Mouse (Mus musculus) heart, postnatal 25 days (tissue): ENCODE measurements around the gene Zswim8. TPM values are rescaled to one million over a fixed set of nuclear protein-coding genes. Genes with fewer than 3 reads are reported as not detected.

Experiments
- DNase-seq: peaks from one replicate; pipeline ENCODE4 v3.0.0; 2022; ENCODE audit warnings: low spot score
- intact Hi-C: fragments of 180-260 bp; cut with DNase I; formaldehyde crosslinking; loops from one replicate; pipeline ENCODE4 v1.15.1; 2025
- total RNA-seq, 2 experiments: library from RNA; stranded (reverse); gene quantifications; 2 replicates each; pipeline ENCODE4 v1.2.3; 2021

Zswim8 gene
- 10 to 100 TPM; 46.6 to 47.6 TPM for total RNA-seq

- intact Hi-C loops: no loop called here
- peak; percentile 84 for DNase-seq
Measured at GRCm38 (mm10) chr14:20707201-20708190, at the start of gene Zswim8. TSS of gene Zswim8 (plus strand) at chr14:20707552.

- intact Hi-C loops: loop anchor here (1.0 kb wide), 1 partner anchor 82 kb away; no protein-coding TSS in a partner anchor
- DNase-seq: no peak
Measured at GRCm38 (mm10) chr14:20658326-20658725, 49.0 kb upstream of the Zswim8 start.

GRCm38 (mm10) chr14:20658902-20659301 is 48.5 kb upstream of the Zswim8 start:
- intact Hi-C loops: loop anchor here (1.0 kb wide), 1 partner anchor 83 kb away; no protein-coding TSS in a partner anchor
- DNase-seq: no peak

GRCm38 (mm10) chr14:20659687-20660086 is 47.7 kb upstream of the Zswim8 start:
- no peak for DNase-seq
- intact Hi-C loops: loop anchor here (2.0 to 10.0 kb wide), 3 partner anchors 19 to 265 kb away; partner anchors contain the start of genes Mrps16 and Usp54

- peak; percentile 89 for DNase-seq
- intact Hi-C loops: loop anchor here (2.0 to 10.0 kb wide), 3 partner anchors 20 to 266 kb away; partner anchors contain the start of genes Mrps16 and Usp54
Measured at GRCm38 (mm10) chr14:20660827-20661660, 46.3 kb upstream of the Zswim8 start.

- DNase-seq: no peak
- intact Hi-C loops: loop anchor here (2.0 to 10.0 kb wide), 3 partner anchors 21 to 267 kb away; partner anchors contain the start of genes Mrps16 and Usp54
Measured at GRCm38 (mm10) chr14:20661661-20662331, 45.6 kb upstream of the Zswim8 start.

- intact Hi-C loops: loop anchor here (5.0 to 10.0 kb wide), 2 partner anchors 185 to 268 kb away; partner anchors contain the start of gene Mrps16
Measured at GRCm38 (mm10) chr14:20662740-20663139, 44.6 kb upstream of the Zswim8 start.

GRCm38 (mm10) chr14:20663601-20664000 is 43.8 kb upstream of the Zswim8 start:
- no peak for DNase-seq
- intact Hi-C loops: loop anchor here (5.0 to 10.0 kb wide), 2 partner anchors 186 to 269 kb away; partner anchors contain the start of gene Mrps16

More at GRCm38 (mm10) chr14:20662740-20663139, 44.6 kb upstream of the Zswim8 start:
- DNase-seq: no peak

- intact Hi-C loops: loop anchor here (5.0 to 10.0 kb wide), 2 partner anchors 187 to 270 kb away; partner anchors contain the start of gene Mrps16
- DNase-seq: no peak
Measured at GRCm38 (mm10) chr14:20664436-20664835, 42.9 kb upstream of the Zswim8 start.

GRCm38 (mm10) chr14:20667469-20667868 is 39.9 kb upstream of the Zswim8 start:
- DNase-seq: no peak
- intact Hi-C loops: loop anchor here (10.0 kb wide), 1 partner anchor 273 kb away; the partner anchor contains the start of gene Mrps16

- intact Hi-C loops: loop anchor here (10.0 kb wide), 1 partner anchor 273 kb away; the partner anchor contains the start of gene Mrps16
- peak; percentile 29 for DNase-seq
Measured at GRCm38 (mm10) chr14:20668154-20668810, 39.1 kb upstream of the Zswim8 start, which contains the start of gene Synpo2l. TSS of gene Synpo2l (minus strand) at chr14:20668354.

GRCm38 (mm10) chr14:20672990-20673389 is 34.4 kb upstream of the Zswim8 start:
- intact Hi-C loops: no loop called here
- DNase-seq: no peak

- intact Hi-C loops: loop anchor here (2.0 kb wide), 1 partner anchor 19 kb away; no protein-coding TSS in a partner anchor
- DNase-seq: no peak
Measured at GRCm38 (mm10) chr14:20673735-20674063, 33.7 kb upstream of the Zswim8 start.

- intact Hi-C loops: loop anchor here (2.0 kb wide), 1 partner anchor 19 kb away; no protein-coding TSS in a partner anchor
- DNase-seq: peak; percentile 92
Measured at GRCm38 (mm10) chr14:20674064-20674833, 33.1 kb upstream of the Zswim8 start, which contains the start of gene Sec24c. TSS of gene Sec24c (plus strand) at chr14:20674308.

- DNase-seq: no peak
- intact Hi-C loops: no loop called here
Measured at GRCm38 (mm10) chr14:20677906-20678305, 29.4 kb upstream of the Zswim8 start.

GRCm38 (mm10) chr14:20681742-20682141 is 25.6 kb upstream of the Zswim8 start:
- DNase-seq: no peak
- intact Hi-C loops: no loop called here

- intact Hi-C loops: no loop called here
- no peak for DNase-seq
Measured at GRCm38 (mm10) chr14:20682498-20682897, 24.9 kb upstream of the Zswim8 start.

- no peak for DNase-seq
- intact Hi-C loops: no loop called here
Measured at GRCm38 (mm10) chr14:20686576-20686975, 20.8 kb upstream of the Zswim8 start.
